Mouse (Mus musculus) stomach, embryonic 14.5 days (tissue): ENCODE data around the gene Tacr2. TPM values are rescaled to one million over a fixed set of nuclear protein-coding genes. Genes with fewer than 3 reads are reported as not detected.

ENCODE experiments used
- ATAC-seq: fragments of 200-750 bp; cut with Nextera tagmentation; 2 replicates; pipeline ENCODE4 v1.8.0; 2017; ENCODE audit warnings: low read depth, moderate TSS enrichment; ENCODE audit not compliant: insufficient number of reproducible peaks, insufficient read depth, low FRiP score
- H3K27ac ChIP-seq: fragments of 300-500 bp; sonication (generic); 2 replicates; pipeline ENCODE4 v1.5.1; 2014; ENCODE audit warnings: mild to moderate bottlenecking, low read length, moderate library complexity, mixed read lengths
- H3K27me3 ChIP-seq: fragments of 300-500 bp; sonication (generic); 2 replicates; pipeline ENCODE4 v1.6.1; 2014; ENCODE audit warnings: low read length, control low read depth, mixed read lengths; ENCODE audit not compliant: control insufficient read depth, insufficient read depth
- H3K36me3 ChIP-seq: fragments of 300-500 bp; sonication (generic); 2 replicates; pipeline ENCODE4 v1.6.1; 2014; ENCODE audit warnings: mild to moderate bottlenecking, control low read depth, low read length, moderate library complexity, mixed read lengths; ENCODE audit not compliant: control insufficient read depth, insufficient read depth
- H3K4me1 ChIP-seq: fragments of 300-500 bp; sonication (generic); 2 replicates; pipeline ENCODE4 v1.6.1; 2014; ENCODE audit warnings: low read length, control low read depth, mixed read lengths; ENCODE audit not compliant: control insufficient read depth, insufficient read depth
- H3K4me2 ChIP-seq: fragments of 300-500 bp; sonication (generic); replicated peaks from 2 replicates; pipeline ENCODE4 v1.6.1; 2014; ENCODE audit warnings: low read depth, low read length, control low read depth
- H3K4me3 ChIP-seq: fragments of 300-500 bp; sonication (generic); 2 replicates; pipeline ENCODE4 v1.5.1; 2014; ENCODE audit warnings: low read depth, low read length, control low read depth
- H3K9ac ChIP-seq: fragments of 300-500 bp; sonication (generic); replicated peaks from 2 replicates; pipeline ENCODE4 v1.6.1; 2014; ENCODE audit warnings: low read depth, mild to moderate bottlenecking, control low read depth, low read length, moderate library complexity, mixed read lengths
- H3K9me3 ChIP-seq: fragments of 300-500 bp; sonication (generic); 2 replicates; pipeline ENCODE4 v1.6.1; 2016; ENCODE audit warnings: low read depth, low read length, control low read depth; ENCODE audit not compliant: control insufficient read depth
- WGBS: fragments of 180-500 bp; shearing (Covaris S2); extraction: QIAGEN DNeasy Blood & Tissue Kit; methylation state at CpG from one replicate; pipeline ENCODE4 v1.1.7; 2014; 5-methylcytosine and 5-hydroxymethylcytosine counted together
- polyA plus RNA-seq: library from polyadenylated mRNA; unstranded; fragments of >200 nt; fragmentation: Nextera tagmentation; extraction: Ambion mirVana; gene quantifications from 2 replicates; pipeline ENCODE4 v1.2.1, GENCODE M21; 2014

Gene Tacr2
- polyA plus RNA-seq, 1 experiment from 2014 or later: 0.14 TPM

DNA sequence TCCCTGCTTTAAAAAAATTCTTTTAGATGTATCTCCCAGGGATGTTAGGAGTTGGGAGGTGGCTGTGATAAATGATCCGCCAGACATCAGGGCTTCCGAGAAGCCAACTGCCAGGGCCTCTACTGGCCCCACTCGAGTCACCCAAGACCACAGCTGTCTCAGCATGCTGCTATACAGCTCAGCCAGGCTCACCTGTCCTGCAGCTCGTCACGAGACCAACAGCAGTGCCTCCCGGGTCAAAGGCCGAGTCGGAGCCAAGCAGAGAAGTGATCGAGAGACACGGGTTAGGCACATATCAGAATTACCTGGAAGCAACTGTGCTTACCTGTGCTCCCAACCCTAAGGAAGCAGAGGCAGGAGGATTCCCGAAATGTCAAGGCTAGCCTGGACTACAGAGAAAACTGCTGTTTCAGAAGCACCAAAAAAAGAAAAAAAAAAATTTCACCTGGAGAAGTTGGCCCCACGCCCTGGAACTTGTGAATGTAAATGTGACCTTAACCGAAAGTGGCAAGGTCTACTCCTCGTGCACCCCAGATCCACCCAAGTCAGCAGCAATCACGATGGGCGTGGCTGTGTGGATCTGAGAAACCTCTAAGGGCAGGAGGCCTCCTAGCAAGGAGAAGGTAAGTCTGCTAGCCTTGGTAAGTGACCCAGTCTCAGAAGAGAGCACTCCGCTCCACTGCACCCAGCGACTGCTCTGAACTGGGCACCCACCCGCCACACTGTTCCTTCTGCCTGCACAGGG, 34.0 kb upstream of the Tacr2 start:
- no peaks in the 10 kb centered on the region for H3K36me3 ChIP-seq
- no peaks in the 10 kb centered on the region for H3K27me3 ChIP-seq
- ATAC-seq: no peak
- no peak overlapping the region for H3K4me2 ChIP-seq
- no peaks in the 10 kb centered on the region for H3K9me3 ChIP-seq
- H3K4me1 ChIP-seq: peaks cover 11% of the 10 kb centered on the region
- no peak overlapping the region for H3K4me3 ChIP-seq
- WGBS: 77% methylated on average over 19 of the region's 19 CpGs
- H3K9ac ChIP-seq: no peak overlapping the region
- peak overlapping the region; percentile 11; the same call in 1 of the 2 replicates for H3K27ac ChIP-seq

DNA sequence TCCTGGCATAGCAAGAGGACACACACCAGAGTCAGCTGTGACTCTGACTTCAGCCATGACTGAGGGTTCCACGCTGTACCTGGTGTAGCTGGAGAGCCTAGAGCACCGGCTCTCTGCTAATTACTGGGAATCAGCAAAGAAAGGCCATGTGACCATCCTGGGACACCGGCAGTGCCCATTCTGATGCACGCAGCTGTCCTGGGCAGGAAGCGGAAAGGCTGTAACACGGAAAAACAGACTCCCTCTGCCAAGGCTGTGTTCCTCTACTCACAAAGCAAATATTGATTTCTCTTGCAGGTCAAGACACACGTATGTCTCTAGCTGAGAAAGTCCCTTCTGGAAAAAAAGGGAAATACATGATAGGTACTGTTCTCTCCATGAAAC, 33.5 kb upstream of the Tacr2 start:
- ATAC-seq: no peak
- no peak overlapping the region for H3K9ac ChIP-seq
- H3K9me3 ChIP-seq: no peaks in the 10 kb centered on the region
- H3K36me3 ChIP-seq: no peaks in the 10 kb centered on the region
- H3K4me2 ChIP-seq: no peak overlapping the region
- H3K4me1 ChIP-seq: peaks cover 11% of the 10 kb centered on the region
- WGBS: 71% methylated on average over 7 of the region's 7 CpGs
- H3K27me3 ChIP-seq: no peaks in the 10 kb centered on the region
- no peak overlapping the region for H3K4me3 ChIP-seq
- peak overlapping the region; percentile 11; the same call in 1 of the 2 replicates for H3K27ac ChIP-seq

DNA sequence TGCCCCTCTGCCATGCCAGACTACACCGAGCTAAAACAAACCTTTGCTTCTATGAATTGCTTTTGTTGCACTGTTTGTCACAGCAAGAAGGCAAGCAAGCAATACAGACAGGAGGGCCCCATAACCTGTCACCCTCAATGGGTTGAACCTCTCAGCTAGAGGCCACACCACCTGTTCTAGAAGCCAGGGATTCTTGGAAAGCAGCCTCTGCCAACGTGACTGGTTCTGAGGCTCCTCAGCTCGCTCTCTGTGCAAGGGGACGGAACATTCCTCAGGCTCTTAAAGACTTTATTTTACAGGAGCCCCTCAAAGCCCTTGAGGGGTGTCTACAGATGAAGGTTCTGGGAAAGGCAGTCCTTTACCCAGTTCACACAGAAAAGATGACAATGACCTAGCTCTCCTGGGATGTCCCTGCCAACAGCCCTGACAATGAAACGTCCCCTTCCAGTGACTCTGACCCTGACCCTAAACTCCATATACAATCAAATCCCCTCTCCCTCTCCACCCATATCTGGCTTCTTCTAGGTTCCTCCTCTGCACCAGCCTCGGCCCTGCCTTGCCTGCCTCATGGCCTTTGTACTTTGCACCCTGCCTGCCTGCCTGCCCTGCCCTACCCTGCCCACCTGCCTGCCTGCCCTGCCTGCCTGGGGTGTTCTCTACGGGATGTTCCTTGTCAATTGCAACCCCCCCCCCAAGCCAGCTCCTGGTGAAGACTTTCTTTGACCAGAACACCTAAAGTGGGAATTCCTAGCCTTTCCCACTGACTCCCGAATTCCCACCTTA, 31.3 kb upstream of the Tacr2 start:
- H3K4me3 ChIP-seq: no peak overlapping the region
- no peak overlapping the region for H3K4me2 ChIP-seq
- H3K36me3 ChIP-seq: no peaks in the 10 kb centered on the region
- no peaks in the 10 kb centered on the region for H3K9me3 ChIP-seq
- H3K27me3 ChIP-seq: no peaks in the 10 kb centered on the region
- WGBS: 64% methylated on average over 8 of the region's 8 CpGs
- no peak overlapping the region for H3K9ac ChIP-seq
- H3K27ac ChIP-seq: peak overlapping the region; percentile 78; the same call in 1 of the 2 replicates
- H3K4me1 ChIP-seq: peaks cover 16% of the 10 kb centered on the region
- ATAC-seq: no peak

DNA sequence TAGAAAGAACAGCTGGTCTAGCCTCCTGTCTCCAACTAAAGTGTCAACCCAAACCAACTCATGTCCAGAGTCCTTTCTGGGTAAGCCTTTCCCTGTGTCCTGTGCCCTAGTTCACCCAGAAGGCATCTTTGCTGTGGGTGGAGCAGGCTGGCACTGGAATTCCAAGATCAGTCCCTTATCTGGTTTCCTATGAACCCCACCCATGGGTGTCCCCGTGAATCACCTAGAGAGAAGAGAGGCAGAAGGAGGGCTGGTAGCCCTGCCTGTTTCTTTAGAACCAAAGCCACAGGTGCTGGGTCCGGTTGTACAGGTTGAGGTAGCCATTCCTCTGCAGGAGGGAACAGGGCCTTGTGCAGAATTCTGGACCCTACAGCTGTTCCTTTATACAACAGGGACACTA, 30.6 kb upstream of the Tacr2 start:
- Histone ChIP-seq H3K4me1 (peaks cover 13% of the 10 kb centered on the region), H3K27ac (peak overlapping the region; percentile 78), H3K9ac (no peak overlapping the region), H3K4me3 (no peak overlapping the region), H3K4me2 (no peak overlapping the region), H3K9me3 (no peaks in the 10 kb centered on the region), H3K27me3 (no peaks in the 10 kb centered on the region), H3K36me3 (no peaks in the 10 kb centered on the region)
- 86% methylated on average over 2 of the region's 2 CpGs for WGBS
- no peak for ATAC-seq

DNA sequence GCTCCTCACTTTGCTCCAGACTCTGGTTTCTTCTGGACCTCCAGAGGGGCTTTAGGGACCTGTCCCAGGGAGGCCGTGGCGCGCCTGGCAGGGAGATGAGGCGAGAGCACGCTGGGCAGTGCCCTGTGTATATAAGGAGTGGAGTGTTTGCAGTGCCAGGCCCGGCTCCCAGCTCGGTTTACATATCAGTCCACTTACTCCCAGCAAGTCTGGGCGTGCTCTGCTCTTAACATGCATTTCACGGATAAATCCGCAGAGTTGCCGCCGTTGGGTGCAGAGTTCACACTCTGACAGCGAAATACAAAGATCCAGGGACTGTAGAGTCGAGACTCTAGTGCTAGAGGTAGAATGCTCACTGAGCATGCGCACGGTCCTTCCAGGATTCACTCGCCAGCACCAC, 29.5 kb upstream of the Tacr2 start:
- ATAC-seq: peak; percentile 81
- H3K9me3 ChIP-seq: no peaks in the 10 kb centered on the region
- no peaks in the 10 kb centered on the region for H3K27me3 ChIP-seq
- 55% methylated on average over 17 of the region's 17 CpGs for WGBS
- H3K4me1 ChIP-seq: peaks cover 9% of the 10 kb centered on the region; the same call in 1 of the 2 replicates
- H3K4me2 ChIP-seq: 0 out of 2 replicates have a peak overlapping the region, but pooled peaks have one; percentile 2
- H3K36me3 ChIP-seq: no peaks in the 10 kb centered on the region
- no peak overlapping the region for H3K4me3 ChIP-seq
- H3K9ac ChIP-seq: no peak overlapping the region
- H3K27ac ChIP-seq: peak overlapping the region; percentile 78

DNA sequence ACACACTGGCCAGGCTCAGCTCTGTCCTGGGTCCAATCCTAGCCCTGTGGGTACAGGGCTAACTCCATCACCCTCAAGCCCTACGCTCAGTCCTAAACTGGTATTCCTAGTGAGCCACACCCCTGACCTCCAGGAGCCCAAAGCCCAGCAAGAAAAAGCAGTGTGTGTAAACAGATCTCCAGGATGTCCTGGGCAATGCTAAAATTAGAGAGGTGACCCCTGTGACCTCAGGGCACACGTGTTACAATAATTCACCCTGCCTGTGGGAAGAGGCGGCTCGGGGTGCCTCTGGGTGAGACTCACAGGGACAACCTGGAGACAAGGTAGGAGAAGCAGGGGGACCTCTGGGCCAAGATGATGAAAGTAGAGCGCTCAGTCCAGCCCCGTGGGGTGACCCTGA, 28.0 kb upstream of the Tacr2 start:
- no peak overlapping the region for H3K9ac ChIP-seq
- no peaks in the 10 kb centered on the region for H3K27me3 ChIP-seq
- H3K27ac ChIP-seq: no peak overlapping the region
- no peak overlapping the region for H3K4me2 ChIP-seq
- H3K9me3 ChIP-seq: no peaks in the 10 kb centered on the region
- no peak overlapping the region for H3K4me3 ChIP-seq
- no peaks in the 10 kb centered on the region for H3K36me3 ChIP-seq
- peaks cover 12% of the 10 kb centered on the region; the same call in 1 of the 2 replicates for H3K4me1 ChIP-seq
- 50% methylated on average over 6 of the region's 6 CpGs for WGBS
- ATAC-seq: no peak

DNA sequence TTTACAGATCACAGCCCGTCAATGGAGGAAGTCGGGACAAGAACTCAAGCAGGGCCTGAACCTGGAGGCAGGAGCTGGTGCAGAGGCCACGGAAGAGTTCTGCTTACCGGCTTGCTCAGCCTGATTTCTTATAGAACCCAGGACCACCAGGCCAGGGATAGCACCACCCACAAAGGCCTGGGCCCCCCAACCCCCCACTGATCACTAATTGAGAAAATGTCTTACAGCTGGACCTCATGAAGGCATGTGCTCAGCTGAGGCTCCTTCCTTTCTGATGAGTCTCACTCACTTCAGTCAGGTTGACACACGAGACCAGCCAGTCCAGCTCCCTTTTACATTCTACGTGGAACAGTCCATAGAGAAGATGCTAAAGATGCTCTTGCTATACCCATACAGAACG, 26.4 kb upstream of the Tacr2 start:
- no peaks in the 10 kb centered on the region for H3K36me3 ChIP-seq
- ATAC-seq: no peak
- H3K4me3 ChIP-seq: no peak overlapping the region
- H3K27ac ChIP-seq: no peak overlapping the region
- no peaks in the 10 kb centered on the region for H3K9me3 ChIP-seq
- no peaks in the 10 kb centered on the region for H3K27me3 ChIP-seq
- H3K4me1 ChIP-seq: peaks cover 12% of the 10 kb centered on the region; the same call in 1 of the 2 replicates
- 71% methylated on average over 7 of the region's 7 CpGs for WGBS
- H3K4me2 ChIP-seq: no peak overlapping the region
- no peak overlapping the region for H3K9ac ChIP-seq

DNA sequence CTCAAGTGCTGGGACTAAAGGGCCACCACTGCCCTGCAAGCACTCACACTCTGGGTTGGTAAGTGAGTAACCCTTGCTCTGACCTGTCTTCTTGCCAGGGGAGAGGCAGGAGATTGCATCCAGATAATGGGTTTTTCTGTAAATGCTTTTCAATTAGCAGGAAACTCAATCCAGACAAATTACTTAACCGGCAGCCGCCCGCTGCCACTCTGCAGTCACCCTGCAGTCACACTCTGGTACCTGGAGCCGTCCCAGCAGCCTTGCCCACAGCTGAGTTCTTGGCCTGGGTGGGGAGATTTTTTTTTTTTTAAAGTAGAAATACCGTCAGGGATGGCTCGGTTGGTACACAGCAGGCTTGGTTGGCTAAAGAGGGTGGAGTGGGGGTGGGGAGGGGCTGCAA, 24.1 kb upstream of the Tacr2 start:
- H3K4me1 ChIP-seq: peaks cover 17% of the 10 kb centered on the region; the same call in 1 of the 2 replicates
- H3K4me3 ChIP-seq: no peak overlapping the region
- no peaks in the 10 kb centered on the region for H3K9me3 ChIP-seq
- no peak overlapping the region for H3K9ac ChIP-seq
- no peaks in the 10 kb centered on the region for H3K36me3 ChIP-seq
- no peak overlapping the region for H3K4me2 ChIP-seq
- WGBS: 48% methylated on average over 6 of the region's 6 CpGs
- no peak for ATAC-seq
- H3K27me3 ChIP-seq: no peaks in the 10 kb centered on the region
- H3K27ac ChIP-seq: no peak overlapping the region
